Mouse (Mus musculus): Measurements from ENCODE around the gene Cox5b. TPM values are rescaled to one million over a fixed set of nuclear protein-coding genes. Genes with fewer than 3 reads are reported as not detected.

Gene Cox5b
- 160 and 241 TPM in 2 replicates for polyA plus RNA-seq (2012; rRNA removed)

DNA sequence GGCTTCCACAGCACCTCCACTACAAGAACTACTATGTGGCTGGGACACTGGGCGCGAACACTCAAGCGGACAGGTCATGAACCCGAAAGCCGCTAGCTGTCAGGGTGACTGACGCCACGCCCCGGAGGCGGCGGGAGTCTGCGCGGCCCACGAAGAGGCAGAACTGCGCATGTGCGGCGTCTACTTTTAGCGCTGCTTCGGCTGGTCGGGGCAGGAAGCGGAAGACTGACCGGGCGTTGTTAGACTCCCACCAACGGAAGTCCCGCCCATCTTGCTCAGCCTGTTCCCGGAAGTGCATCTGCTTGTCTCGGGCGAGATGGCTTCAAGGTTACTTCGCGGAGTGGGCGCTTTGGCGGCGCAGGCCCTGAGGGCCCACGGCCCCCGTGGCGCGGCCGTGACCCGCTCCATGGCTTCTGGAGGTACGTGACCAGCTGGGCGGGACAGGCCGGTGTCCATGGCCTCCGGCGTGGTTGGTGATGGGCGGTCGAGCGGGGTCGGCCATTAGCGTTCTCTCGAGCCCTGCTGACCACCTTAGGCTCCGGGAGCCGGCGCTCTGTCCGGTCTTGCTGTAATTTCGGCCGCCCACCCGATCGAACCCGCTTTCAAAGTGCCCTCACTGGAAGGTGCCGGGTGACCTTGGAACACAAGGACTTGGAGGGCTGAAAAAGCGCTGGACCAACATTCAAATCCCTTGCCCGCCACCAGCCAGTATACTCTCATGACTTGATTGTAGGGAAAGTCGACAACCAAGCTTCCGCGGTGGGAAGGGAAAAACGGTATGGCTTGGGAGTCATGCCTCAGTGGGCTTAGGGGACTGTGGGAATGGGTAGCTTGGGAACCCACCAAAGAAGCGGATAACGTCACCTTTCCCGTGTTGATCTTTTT is at the start of gene Cox5b:
Gene Cox5b (plus strand): TSS at position 179 of the 885 bp plus-strand sequence.
- TF ChIP-seq CTCF (IDR thresholded peaks at IDR 0.05; ENCODE audit: extremely low read depth, insufficient read depth, insufficient read length, insufficient replicate concordance) = no peak
- TF ChIP-seq POLR2A (IDR thresholded peaks at IDR 0.05; ENCODE audit: low read depth, low read length) = 0 out of 2 replicates have a peak, but pooled peaks have one; percentile 25
- peak; percentile 97 for DNase-seq (ENCODE audit: low read depth in 1 of 2, low spot score in 2 of 2)
- peak within 1 kb of the TSS; percentile 74 for H3K27ac ChIP-seq (ENCODE audit: insufficient read depth, low read length)
- peaks cover 3% of the 10 kb centered on the region; the same call in 1 of the 2 replicates for H3K36me3 ChIP-seq (ENCODE audit: control insufficient read depth, insufficient read depth, low read length)
- peak within 1 kb of the TSS; percentile 66 for H3K4me3 ChIP-seq (ENCODE audit: extremely low read depth, insufficient read depth, insufficient read length)
- H3K27me3 ChIP-seq (ENCODE audit: control insufficient read depth, insufficient read depth, low read length) = no peaks in the 10 kb centered on the region
- WGBS = under 1% methylated on average over 68 of the region's 68 CpGs
- H3K4me1 ChIP-seq (ENCODE audit: control insufficient read depth, insufficient read depth, insufficient read length) = peaks cover 9% of the 10 kb centered on the region; the same call in 1 of the 2 replicates

DNA sequence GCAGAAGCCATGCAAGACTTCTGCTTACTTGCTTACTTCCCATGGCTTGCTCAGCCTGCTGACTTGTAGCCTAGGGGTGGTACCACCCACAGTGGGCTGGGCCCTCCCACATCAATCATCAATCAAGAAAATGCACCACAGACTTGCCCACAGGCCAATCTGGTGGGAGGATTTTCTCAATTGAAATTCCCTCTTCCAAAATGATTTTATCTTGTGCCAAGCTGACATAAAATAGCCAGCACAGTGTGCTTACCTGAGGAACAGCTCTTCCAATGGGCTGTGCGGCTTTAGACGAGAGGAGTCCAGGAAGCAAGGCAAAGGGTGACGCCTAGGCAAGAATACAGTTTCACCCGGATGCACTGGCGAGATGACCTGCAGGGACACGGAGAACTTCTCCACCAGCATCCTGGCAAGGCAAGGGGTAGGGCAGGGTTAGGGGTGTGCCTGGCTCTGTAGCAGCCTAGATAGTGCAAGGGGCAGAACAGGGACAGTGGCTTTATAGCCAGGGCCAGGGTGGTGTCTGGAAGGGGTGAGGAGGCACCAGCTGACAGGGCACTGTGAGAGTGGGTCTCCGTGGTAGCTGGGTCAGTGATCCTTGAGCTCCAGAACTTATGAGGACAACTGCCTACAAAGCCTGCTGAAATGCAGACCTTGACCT is 47.2 kb upstream of the Cox5b start:
- no peak overlapping the region for H3K27ac ChIP-seq (ENCODE audit: insufficient read depth, low read length)
- TF ChIP-seq CTCF (IDR thresholded peaks at IDR 0.05; ENCODE audit: extremely low read depth, insufficient read depth, insufficient read length, insufficient replicate concordance) (no peak), POLR2A (IDR thresholded peaks at IDR 0.05; ENCODE audit: low read depth, low read length) (no peak)
- H3K27me3 ChIP-seq (ENCODE audit: control insufficient read depth, insufficient read depth, low read length) = no peaks in the 10 kb centered on the region
- 87% methylated on average over 7 of the region's 7 CpGs for WGBS
- no peaks in the 10 kb centered on the region for H3K36me3 ChIP-seq (ENCODE audit: control insufficient read depth, insufficient read depth, low read length)
- no peaks in the 10 kb centered on the region for H3K4me1 ChIP-seq (ENCODE audit: control insufficient read depth, insufficient read depth, insufficient read length)
- H3K4me3 ChIP-seq (ENCODE audit: extremely low read depth, insufficient read depth, insufficient read length) = no peak overlapping the region
- DNase-seq (ENCODE audit: low read depth in 1 of 2, low spot score in 2 of 2) = no peak

DNA sequence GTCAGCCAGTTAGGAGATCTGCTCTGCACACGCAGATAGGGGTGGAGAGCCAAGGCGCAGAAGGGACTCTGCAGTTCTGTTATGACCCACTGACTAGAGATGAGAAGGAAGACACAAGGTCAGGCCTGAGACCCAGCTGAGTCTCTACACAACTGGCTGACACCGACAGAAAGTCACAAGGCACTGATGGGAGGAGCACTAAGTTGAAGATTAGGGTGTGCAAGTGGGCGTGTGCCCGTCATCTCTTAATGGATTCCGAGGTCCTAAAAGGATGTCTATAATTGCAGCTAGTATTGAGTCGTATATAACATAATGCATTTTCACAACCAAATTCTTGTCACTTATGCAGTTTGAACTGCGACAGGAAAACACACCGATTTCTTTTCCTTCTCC is 46.6 kb upstream of the Cox5b start:
- no peak for DNase-seq (ENCODE audit: low read depth in 1 of 2, low spot score in 2 of 2)
- Histone ChIP-seq H3K4me1 (ENCODE audit: control insufficient read depth, insufficient read depth, insufficient read length) (no peaks in the 10 kb centered on the region), H3K4me3 (ENCODE audit: extremely low read depth, insufficient read depth, insufficient read length) (no peak overlapping the region), H3K27ac (ENCODE audit: insufficient read depth, low read length) (no peak overlapping the region), H3K27me3 (ENCODE audit: control insufficient read depth, insufficient read depth, low read length) (no peaks in the 10 kb centered on the region), H3K36me3 (ENCODE audit: control insufficient read depth, insufficient read depth, low read length) (no peaks in the 10 kb centered on the region)
- TF ChIP-seq CTCF (IDR thresholded peaks at IDR 0.05; ENCODE audit: extremely low read depth, insufficient read depth, insufficient read length, insufficient replicate concordance) (no peak), POLR2A (IDR thresholded peaks at IDR 0.05; ENCODE audit: low read depth, low read length) (no peak)
- 81% methylated on average over 9 of the region's 9 CpGs for WGBS

GRCm38 (mm10) chr1:36646285-36646684 is 45.0 kb upstream of the Cox5b start:
- no peak overlapping the region for H3K27ac ChIP-seq (ENCODE audit: insufficient read depth, low read length)
- no peak for DNase-seq (ENCODE audit: low read depth in 1 of 2, low spot score in 2 of 2)
- 53% methylated on average over 3 of the region's 3 CpGs for WGBS
- no peaks in the 10 kb centered on the region for H3K27me3 ChIP-seq (ENCODE audit: control insufficient read depth, insufficient read depth, low read length)
- H3K36me3 ChIP-seq (ENCODE audit: control insufficient read depth, insufficient read depth, low read length) = no peaks in the 10 kb centered on the region
- no peak overlapping the region for H3K4me3 ChIP-seq (ENCODE audit: extremely low read depth, insufficient read depth, insufficient read length)
- no peak for TF ChIP-seq CTCF (IDR thresholded peaks at IDR 0.05; ENCODE audit: extremely low read depth, insufficient read depth, insufficient read length, insufficient replicate concordance)
- no peak for TF ChIP-seq POLR2A (IDR thresholded peaks at IDR 0.05; ENCODE audit: low read depth, low read length)
- H3K4me1 ChIP-seq (ENCODE audit: control insufficient read depth, insufficient read depth, insufficient read length) = no peaks in the 10 kb centered on the region

- H3K4me1 ChIP-seq (ENCODE audit: control insufficient read depth, insufficient read depth, insufficient read length) = no peaks in the 10 kb centered on the region
- no peaks in the 10 kb centered on the region for H3K36me3 ChIP-seq (ENCODE audit: control insufficient read depth, insufficient read depth, low read length)
- H3K4me3 ChIP-seq (ENCODE audit: extremely low read depth, insufficient read depth, insufficient read length) = no peak overlapping the region
- no peak overlapping the region for H3K27ac ChIP-seq (ENCODE audit: insufficient read depth, low read length)
- no peak for DNase-seq (ENCODE audit: low read depth in 1 of 2, low spot score in 2 of 2)
- TF ChIP-seq POLR2A (IDR thresholded peaks at IDR 0.05; ENCODE audit: low read depth, low read length) (no peak), CTCF (IDR thresholded peaks at IDR 0.05; ENCODE audit: extremely low read depth, insufficient read depth, insufficient read length, insufficient replicate concordance) (no peak)
- H3K27me3 ChIP-seq (ENCODE audit: control insufficient read depth, insufficient read depth, low read length) = no peaks in the 10 kb centered on the region
- WGBS = 76% methylated on average over 5 of the region's 5 CpGs
These were observed 43.6 kb upstream of the Cox5b start for GRCm38 (mm10) chr1:36647631-36648030.

- Histone ChIP-seq H3K27ac (ENCODE audit: insufficient read depth, low read length) (no peak overlapping the region), H3K27me3 (ENCODE audit: control insufficient read depth, insufficient read depth, low read length) (no peaks in the 10 kb centered on the region), H3K4me3 (ENCODE audit: extremely low read depth, insufficient read depth, insufficient read length) (no peak overlapping the region), H3K36me3 (ENCODE audit: control insufficient read depth, insufficient read depth, low read length) (no peaks in the 10 kb centered on the region), H3K4me1 (ENCODE audit: control insufficient read depth, insufficient read depth, insufficient read length) (no peaks in the 10 kb centered on the region)
- no peak for DNase-seq (ENCODE audit: low read depth in 1 of 2, low spot score in 2 of 2)
- TF ChIP-seq POLR2A (IDR thresholded peaks at IDR 0.05; ENCODE audit: low read depth, low read length) (no peak), CTCF (IDR thresholded peaks at IDR 0.05; ENCODE audit: extremely low read depth, insufficient read depth, insufficient read length, insufficient replicate concordance) (no peak)
- WGBS = 91% methylated on average over 5 of the region's 5 CpGs
These were observed 36.2 kb upstream of the Cox5b start for GRCm38 (mm10) chr1:36655039-36655438.
